Mouse (Mus musculus): Measurements from ENCODE around the gene Rassf1.

DNA sequence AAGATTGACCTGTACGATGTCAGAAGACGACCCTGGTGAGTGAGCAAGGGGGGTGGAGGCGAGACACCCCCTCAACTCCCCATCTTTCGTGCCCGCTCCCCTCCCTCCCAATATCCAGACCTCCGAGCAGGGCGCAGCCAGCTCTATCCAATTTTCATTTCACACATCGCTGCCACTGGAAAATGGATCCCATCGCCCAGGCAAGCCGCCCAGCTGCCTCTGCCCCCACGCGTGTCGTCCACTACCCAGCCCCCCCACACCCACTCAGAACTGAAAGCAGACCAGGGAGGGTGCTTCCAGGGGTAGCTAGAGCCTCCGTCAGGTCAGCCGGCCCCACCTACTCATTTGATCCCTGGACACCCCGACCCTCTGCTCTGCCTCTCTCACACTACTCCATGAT is 39.0 kb upstream of the Rassf1 start:
- TF ChIP-seq GATA1 (IDR thresholded peaks at IDR 0.05; ENCODE audit: borderline replicate concordance, low read length) (no peak), FLI1 (IDR thresholded peaks at IDR 0.05; ENCODE audit: low read length) (no peak)

Data from megakaryocyte, embryonic 14.5 days (primary cell).